Mouse (Mus musculus) embryonic facial prominence, embryonic 13.5 days (tissue): ENCODE measurements around the gene Olfr987. TPM values are rescaled to one million over a fixed set of nuclear protein-coding genes. Genes with fewer than 3 reads are reported as not detected.
"Not testable (repeated sequence)": the region's sequence is repeated elsewhere in the genome, so short reads cannot be mapped to it uniquely, and the experiment has no call there.

Experiments
- ATAC-seq: fragments of 200-750 bp; cut with Nextera tagmentation; 2 replicates; pipeline ENCODE4 v1.8.0; 2017; ENCODE audit warnings: low read depth; ENCODE audit not compliant: insufficient number of reproducible peaks, insufficient read depth, low FRiP score, low TSS enrichment
- H3K27ac ChIP-seq: fragments of 300-500 bp; sonication (generic); 2 replicates; pipeline ENCODE4 v1.5.1; 2015; ENCODE audit warnings: moderate library complexity, mild to moderate bottlenecking, inconsistent platforms
- H3K27me3 ChIP-seq: fragments of 300-500 bp; sonication (generic); 2 replicates; pipeline ENCODE4 v1.6.1; 2015; ENCODE audit warnings: mild to moderate bottlenecking, inconsistent platforms
- H3K36me3 ChIP-seq: fragments of 300-500 bp; sonication (generic); 2 replicates; pipeline ENCODE4 v1.6.1; 2015; ENCODE audit warnings: mild to moderate bottlenecking, inconsistent platforms
- H3K4me1 ChIP-seq: fragments of 300-500 bp; sonication (generic); 2 replicates; pipeline ENCODE4 v1.6.1; 2015; ENCODE audit warnings: inconsistent platforms
- H3K4me2 ChIP-seq: fragments of 300-500 bp; sonication (generic); 2 replicates; pipeline ENCODE4 v1.6.1; 2015; ENCODE audit warnings: moderate library complexity, mild to moderate bottlenecking, inconsistent platforms
- H3K4me3 ChIP-seq: fragments of 300-500 bp; sonication (generic); 2 replicates; pipeline ENCODE4 v1.5.1; 2015; ENCODE audit warnings: mild to moderate bottlenecking, inconsistent platforms
- H3K9ac ChIP-seq: fragments of 300-500 bp; sonication (generic); 2 replicates; pipeline ENCODE4 v1.6.1; 2015; ENCODE audit warnings: mild to moderate bottlenecking, inconsistent platforms
- H3K9me3 ChIP-seq: fragments of 300-500 bp; sonication (generic); 2 replicates; pipeline ENCODE4 v1.6.1; 2016; ENCODE audit warnings: inconsistent platforms
- WGBS: fragments of 180-500 bp; shearing (Covaris S2); methylation state at CpG from one replicate; pipeline ENCODE4 v1.1.7; 2015; ENCODE audit warnings: mixed read lengths; 5-methylcytosine and 5-hydroxymethylcytosine counted together
- polyA plus RNA-seq: library from polyadenylated mRNA; unstranded; fragments of >200 nt; fragmentation: Nextera tagmentation; extraction: Ambion mirVana; gene quantifications from 2 replicates; pipeline ENCODE4 v1.2.1, GENCODE M21; 2015

Olfr987 gene
- polyA plus RNA-seq = not detected in 2 replicates

DNA sequence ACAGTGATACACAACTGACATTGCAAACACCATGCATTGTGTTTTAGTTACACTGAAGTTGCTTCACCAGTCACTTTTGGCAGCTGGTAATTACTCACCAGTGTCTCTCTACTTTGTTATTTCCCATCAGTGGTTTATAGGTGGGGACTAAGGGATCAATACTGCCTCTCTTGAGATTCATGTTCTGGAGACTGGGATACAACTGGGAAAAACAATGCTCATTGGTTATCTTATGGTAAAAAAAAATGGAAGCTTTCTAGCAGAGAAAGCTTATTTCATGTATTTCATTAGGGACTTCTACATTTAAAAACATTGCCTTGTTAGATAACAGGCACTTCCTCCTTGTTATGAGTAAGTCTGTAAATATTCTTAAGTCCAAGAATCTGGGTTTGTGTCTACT lies at the start of gene Olfr987:
TSS of gene Olfr987 (minus strand) at position 101 of the 400 bp plus-strand sequence.
- H3K27me3 ChIP-seq, H3K36me3 ChIP-seq, H3K4me2 ChIP-seq, ATAC-seq, H3K27ac ChIP-seq, H3K9me3 ChIP-seq, H3K9ac ChIP-seq, H3K4me3 ChIP-seq, H3K4me1 ChIP-seq: not testable (repeated sequence)

DNA sequence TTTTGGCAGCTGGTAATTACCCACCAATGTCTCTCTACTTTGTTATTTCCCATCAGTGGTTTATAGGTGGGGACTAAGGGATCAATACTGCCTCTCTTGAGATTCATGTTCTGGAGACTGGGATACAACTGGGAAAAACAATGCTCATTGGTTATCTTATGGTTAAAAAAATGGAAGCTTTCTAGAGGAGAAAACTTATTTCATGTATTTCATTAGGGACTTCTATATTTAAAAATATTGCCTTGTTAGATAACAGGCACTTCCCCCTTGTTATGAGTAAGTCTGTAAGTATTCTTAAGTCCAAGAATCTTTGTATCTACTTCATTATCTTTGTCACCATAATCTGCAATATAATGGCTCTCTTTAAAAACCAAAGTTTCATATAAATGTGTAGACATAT lies 24.0 kb upstream of the Olfr987 start, which contains the start of gene Olfr988:
TSS of gene Olfr988 (minus strand) at position 101 of the 400 bp plus-strand sequence.
- H3K9ac ChIP-seq, H3K4me3 ChIP-seq: not testable (repeated sequence)

DNA sequence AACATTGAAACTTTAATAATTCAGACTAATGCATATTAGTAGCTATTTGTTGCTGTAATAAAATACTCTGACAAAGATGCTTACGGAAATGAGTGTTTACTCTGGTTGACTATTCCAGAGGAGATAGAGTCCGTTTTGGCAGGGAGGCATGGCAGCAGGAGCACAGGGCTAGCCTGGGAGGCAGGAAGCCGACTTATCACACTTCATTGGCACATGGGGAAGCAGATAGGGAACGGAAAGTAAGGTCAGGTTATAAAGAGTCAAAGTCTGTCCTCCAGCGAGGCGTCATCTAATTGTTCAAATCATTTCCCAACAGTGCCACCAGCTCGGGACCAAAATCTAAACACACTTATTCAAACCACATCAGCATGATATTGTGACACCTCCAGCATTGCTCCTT lies 857 bp upstream of the Olfr987 start:
- no peak for ATAC-seq
- Histone ChIP-seq H3K9me3 (no peaks in the 10 kb centered on the region), H3K4me3 (no peak overlapping the region), H3K4me2 (no peak overlapping the region), H3K27ac (no peak overlapping the region), H3K27me3 (no peaks in the 10 kb centered on the region), H3K36me3 (no peaks in the 10 kb centered on the region), H3K9ac (no peak overlapping the region), H3K4me1 (no peaks in the 10 kb centered on the region)
- WGBS = 79% methylated on average over 7 of the region's 7 CpGs

More for the DNA sequence above, 24.0 kb upstream of the Olfr987 start, which contains the start of gene Olfr988:
- not testable (repeated sequence) for H3K27me3 ChIP-seq, H3K27ac ChIP-seq, H3K36me3 ChIP-seq, ATAC-seq, H3K4me2 ChIP-seq, H3K4me1 ChIP-seq, H3K9me3 ChIP-seq

DNA sequence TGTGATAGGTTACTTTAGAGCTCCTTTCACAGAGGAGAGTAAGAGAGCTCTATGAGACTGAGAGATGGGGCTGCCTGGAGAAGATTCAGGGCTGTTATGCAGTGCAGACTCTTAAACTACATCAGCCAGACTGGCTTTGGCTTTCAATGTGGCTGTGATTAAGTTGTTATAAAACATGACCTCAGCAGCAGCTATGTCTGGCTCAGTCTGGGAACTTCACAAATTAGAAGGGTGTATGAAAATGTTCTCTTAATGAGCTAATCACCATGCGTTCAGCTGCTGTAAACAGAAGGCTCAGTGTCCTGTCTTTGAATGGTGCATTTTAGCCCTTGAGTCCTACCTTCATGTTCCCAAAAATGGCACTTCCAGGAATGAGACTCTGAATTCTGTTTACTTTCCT lies 20.0 kb downstream of the Olfr987 start:
- no peak overlapping the region for H3K4me3 ChIP-seq
- no peak overlapping the region for H3K4me2 ChIP-seq
- no peaks in the 10 kb centered on the region for H3K27me3 ChIP-seq
- H3K27ac ChIP-seq = no peak overlapping the region
- H3K4me1 ChIP-seq = no peaks in the 10 kb centered on the region
- H3K9ac ChIP-seq = no peak overlapping the region
- no peak for ATAC-seq
- WGBS = 29% methylated on average over 1 of the region's 1 CpGs
- H3K36me3 ChIP-seq = no peaks in the 10 kb centered on the region
- no peaks in the 10 kb centered on the region for H3K9me3 ChIP-seq

DNA sequence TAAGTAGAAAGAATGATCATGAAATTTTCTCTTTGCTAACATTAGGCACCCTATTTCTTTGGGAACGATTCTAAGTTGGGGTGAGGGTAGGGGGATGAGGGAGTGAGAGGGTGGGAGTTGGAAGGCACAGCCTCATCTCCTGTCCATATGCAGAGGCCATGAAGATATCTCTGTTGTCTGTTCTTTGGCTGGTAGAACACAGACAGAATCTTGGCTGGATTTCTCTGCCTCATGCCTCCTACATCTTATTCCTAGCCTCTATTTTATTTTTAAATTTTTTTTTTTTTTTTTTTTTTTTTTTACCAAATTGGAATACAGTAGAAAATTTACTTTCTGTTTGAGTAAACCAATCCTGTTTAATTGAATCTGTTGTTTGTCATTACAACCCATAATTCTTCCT lies 53.7 kb downstream of the Olfr987 start:
- no peaks in the 10 kb centered on the region for H3K27me3 ChIP-seq
- H3K9me3 ChIP-seq = no peaks in the 10 kb centered on the region
- no peak overlapping the region for H3K4me2 ChIP-seq
- no peak overlapping the region for H3K9ac ChIP-seq
- no peaks in the 10 kb centered on the region for H3K36me3 ChIP-seq
- WGBS = 77% methylated on average over 1 of the region's 1 CpGs
- no peaks in the 10 kb centered on the region for H3K4me1 ChIP-seq
- ATAC-seq = no peak
- H3K27ac ChIP-seq = no peak overlapping the region
- no peak overlapping the region for H3K4me3 ChIP-seq

DNA sequence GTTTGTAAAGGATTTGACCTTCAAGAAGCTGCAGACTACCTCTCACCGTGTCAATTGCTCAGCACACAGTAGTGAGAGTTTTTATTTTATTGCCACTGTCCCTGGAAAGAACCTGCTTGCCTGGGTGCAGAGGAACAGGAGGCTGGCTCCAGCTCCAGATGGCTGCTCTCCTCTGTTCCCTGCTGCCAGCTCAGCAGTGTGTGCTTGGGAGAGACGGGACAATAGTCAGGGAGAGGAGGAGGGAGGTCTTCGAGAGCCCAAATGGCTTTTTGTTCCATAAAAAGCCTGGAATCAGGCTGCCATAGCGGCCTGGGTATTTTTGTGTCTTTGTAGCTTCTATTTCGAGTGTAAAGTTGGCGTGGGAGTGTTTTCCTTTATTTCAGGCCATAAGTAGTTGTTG lies 54.5 kb downstream of the Olfr987 start:
- H3K27ac ChIP-seq = no peak overlapping the region
- H3K4me3 ChIP-seq = no peak overlapping the region
- WGBS = 50% methylated on average over 6 of the region's 6 CpGs

DNA sequence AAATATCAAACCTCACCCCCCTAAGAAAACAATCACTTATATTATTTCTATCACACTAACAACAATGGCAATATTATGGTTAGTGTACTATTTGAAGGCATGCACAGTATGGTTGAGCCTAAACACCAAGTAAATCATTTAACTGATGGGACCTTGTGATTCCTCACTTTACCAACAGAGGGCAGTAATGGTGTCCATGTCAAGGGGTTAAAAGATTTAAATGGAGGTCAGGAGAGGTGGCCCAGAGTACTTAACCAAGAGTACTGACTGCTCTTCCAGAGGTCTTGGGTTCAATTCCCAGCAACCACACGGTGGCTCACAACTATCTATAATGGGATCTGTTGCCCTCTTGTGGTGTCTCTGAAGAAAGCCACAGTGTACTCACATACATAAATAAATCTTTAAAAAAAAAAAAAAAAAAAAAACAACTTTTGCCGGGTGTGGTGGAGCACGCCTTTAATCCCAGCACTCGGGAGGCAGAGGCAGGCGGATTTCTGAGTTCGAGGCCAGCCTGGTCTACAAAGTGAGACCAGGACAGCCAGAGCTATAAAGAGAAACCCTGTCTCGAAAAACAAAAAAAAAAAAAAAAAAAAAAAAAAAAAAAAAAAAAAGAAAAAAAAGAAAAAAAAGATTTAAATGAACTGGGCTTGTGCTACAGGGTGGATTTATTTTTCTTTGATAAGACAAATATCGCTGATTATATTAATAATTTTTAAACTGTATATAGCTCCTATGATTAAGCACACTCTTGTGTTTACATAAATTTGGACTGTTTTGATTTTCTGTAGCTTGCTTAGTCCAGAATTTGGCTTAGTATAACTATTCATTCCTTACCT lies 55.3 kb downstream of the Olfr987 start:
- no peaks in the 10 kb centered on the region for H3K9me3 ChIP-seq
- WGBS = 86% methylated on average over 8 of the region's 8 CpGs
- no peak overlapping the region for H3K4me2 ChIP-seq
- H3K27me3 ChIP-seq = no peaks in the 10 kb centered on the region
- H3K36me3 ChIP-seq = no peaks in the 10 kb centered on the region
- H3K27ac ChIP-seq = no peak overlapping the region
- no peak overlapping the region for H3K4me3 ChIP-seq
- no peaks in the 10 kb centered on the region for H3K4me1 ChIP-seq
- ATAC-seq = no peak
- H3K9ac ChIP-seq = no peak overlapping the region

More for the DNA sequence above, 54.5 kb downstream of the Olfr987 start:
- Histone ChIP-seq H3K4me2 (no peak overlapping the region), H3K9me3 (no peaks in the 10 kb centered on the region), H3K4me1 (no peaks in the 10 kb centered on the region), H3K27me3 (no peaks in the 10 kb centered on the region), H3K36me3 (no peaks in the 10 kb centered on the region), H3K9ac (no peak overlapping the region)
- ATAC-seq = no peak

DNA sequence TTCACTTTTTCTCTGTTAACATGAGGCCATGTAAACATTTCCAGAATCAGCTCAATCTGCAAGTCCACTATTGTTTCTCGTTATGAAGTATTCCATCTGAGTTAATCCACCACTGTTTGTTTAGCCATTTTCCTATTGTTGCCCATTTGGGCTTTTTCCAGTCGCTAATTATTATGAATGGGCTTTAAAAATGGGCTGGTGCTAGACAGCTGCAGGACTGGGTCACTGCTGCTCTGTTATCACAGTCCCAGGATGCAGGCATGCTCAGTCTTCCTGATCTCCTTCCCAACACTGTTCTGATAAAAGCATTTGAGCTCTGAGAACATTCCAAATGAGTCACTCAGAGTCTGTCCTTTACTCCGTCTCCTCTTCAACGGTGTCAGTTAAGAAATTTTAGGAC lies 58.1 kb downstream of the Olfr987 start:
- Histone ChIP-seq H3K9me3 (no peaks in the 10 kb centered on the region), H3K9ac (no peak overlapping the region), H3K27me3 (no peaks in the 10 kb centered on the region), H3K4me3 (no peak overlapping the region), H3K27ac (no peak overlapping the region), H3K4me2 (no peak overlapping the region), H3K4me1 (no peaks in the 10 kb centered on the region), H3K36me3 (no peaks in the 10 kb centered on the region)
- ATAC-seq = no peak
- 77% methylated on average over 4 of the region's 4 CpGs for WGBS

Other genes starting within 250 kb of the Olfr987 start
- 47.2 and 50.1 TPM in 2 replicates for gene Aplnr, start 203.1 kb downstream of the Olfr987 start, polyA plus RNA-seq
- gene Lrrc55, start 142.1 kb downstream of the Olfr987 start, polyA plus RNA-seq = 0.59 and 0.61 TPM in 2 replicates
- gene Olfr988, start 23.9 kb upstream of the Olfr987 start, polyA plus RNA-seq = not detected in 2 replicates
- gene Olfr992, start 70.2 kb upstream of the Olfr987 start, polyA plus RNA-seq = not detected in 2 replicates
- not detected in 2 replicates for gene Olfr993, start 75.6 kb upstream of the Olfr987 start, polyA plus RNA-seq
- not detected in 2 replicates for gene Olfr994, start 97.1 kb upstream of the Olfr987 start, polyA plus RNA-seq
- not detected in 2 replicates for gene Olfr995, start 104.3 kb upstream of the Olfr987 start, polyA plus RNA-seq
- 1.6 and 2.8 TPM in 2 replicates for gene 4833423E24Rik, start 179.7 kb upstream of the Olfr987 start, polyA plus RNA-seq
- not detected in 2 replicates for gene Olfr996, start 239.9 kb upstream of the Olfr987 start, polyA plus RNA-seq
- gene Olfr998, start 249.6 kb upstream of the Olfr987 start, polyA plus RNA-seq = not detected in 2 replicates